Mouse (Mus musculus): Measurements from ENCODE around the gene Crim1.

Crim1 gene

DNA sequence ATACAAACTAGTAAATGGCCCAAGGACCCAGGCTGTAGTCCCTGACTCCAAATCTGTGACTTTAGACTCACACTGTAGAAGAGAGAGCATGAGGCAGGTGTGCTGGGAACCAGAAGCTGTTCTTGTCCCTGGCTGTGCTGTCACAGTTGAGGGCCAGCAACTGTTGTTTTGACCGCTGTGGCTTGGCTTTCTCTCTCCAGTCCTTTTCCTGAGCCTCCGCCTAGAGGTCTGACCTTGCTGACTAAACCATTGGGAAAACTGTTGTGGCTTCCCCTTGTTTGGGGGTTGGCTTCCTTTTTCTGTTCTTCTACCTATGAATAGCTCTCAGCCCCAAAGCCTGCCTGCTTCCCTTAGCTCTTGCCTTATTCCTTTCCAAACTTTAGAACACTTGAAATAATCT lies 126.3 kb downstream of the Crim1 start:
- no peak for DNase-seq (ENCODE audit: low read depth, low spot score)

DNA sequence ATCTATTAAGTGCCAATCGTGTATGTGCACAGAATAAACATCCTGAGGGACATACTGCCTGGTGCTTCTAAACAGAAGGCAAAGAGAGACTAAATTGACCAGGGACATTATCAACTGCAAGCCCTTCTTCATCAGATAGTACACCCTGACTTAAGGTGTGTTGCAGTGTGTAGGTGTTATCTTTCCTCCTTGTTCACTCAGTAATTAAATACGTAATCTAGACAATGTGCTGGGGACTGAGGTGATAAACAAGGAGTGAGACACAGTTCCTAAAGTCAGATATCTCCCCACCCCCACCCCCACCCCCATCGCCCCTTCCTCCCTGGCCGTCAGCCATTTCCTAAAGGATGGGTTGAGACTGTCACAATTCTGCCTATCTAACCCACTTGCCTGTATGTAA lies 127.1 kb downstream of the Crim1 start:
- DNase-seq (ENCODE audit: low read depth, low spot score) = no peak

DNA sequence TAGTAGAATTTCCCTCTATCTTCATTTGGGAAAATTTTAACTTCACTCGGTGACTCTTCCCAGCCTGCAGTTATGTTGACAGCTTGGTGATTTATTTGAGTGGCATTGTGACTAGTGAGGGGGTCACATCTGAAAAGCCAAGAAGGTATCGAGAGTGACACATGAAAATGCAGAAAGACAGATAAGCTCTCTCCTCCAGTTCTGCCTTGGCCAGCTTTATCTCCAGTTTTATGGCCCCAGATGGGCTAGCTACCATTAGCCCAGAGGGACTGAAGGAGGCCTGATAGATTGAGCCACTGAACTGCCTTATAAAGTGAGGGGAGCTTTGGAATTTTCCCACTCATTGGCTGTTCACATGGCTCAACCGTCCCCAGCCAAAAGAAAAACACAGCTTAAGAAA lies 128.2 kb downstream of the Crim1 start:
- no peak for DNase-seq (ENCODE audit: low read depth, low spot score)

DNA sequence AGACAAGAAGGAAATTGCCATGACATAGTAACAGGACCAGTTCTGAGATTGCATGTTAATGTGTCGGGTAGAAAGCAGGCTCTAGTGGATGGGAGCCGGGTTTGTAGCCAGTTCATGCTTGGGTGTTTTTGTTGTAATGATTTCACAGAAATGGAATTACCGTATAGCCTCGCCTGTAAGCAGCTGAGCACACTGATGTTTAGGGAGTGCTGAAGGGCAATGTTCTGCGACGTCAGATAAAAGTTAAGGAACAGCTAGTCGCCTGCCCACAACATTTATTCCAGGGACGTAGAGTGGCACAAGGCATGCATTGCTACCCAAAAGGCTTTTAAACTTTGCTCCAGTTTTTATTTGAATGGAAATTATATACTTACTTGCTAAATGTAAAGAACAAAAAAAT lies 131.4 kb downstream of the Crim1 start:
- no peak for DNase-seq (ENCODE audit: low read depth, low spot score)

DNA sequence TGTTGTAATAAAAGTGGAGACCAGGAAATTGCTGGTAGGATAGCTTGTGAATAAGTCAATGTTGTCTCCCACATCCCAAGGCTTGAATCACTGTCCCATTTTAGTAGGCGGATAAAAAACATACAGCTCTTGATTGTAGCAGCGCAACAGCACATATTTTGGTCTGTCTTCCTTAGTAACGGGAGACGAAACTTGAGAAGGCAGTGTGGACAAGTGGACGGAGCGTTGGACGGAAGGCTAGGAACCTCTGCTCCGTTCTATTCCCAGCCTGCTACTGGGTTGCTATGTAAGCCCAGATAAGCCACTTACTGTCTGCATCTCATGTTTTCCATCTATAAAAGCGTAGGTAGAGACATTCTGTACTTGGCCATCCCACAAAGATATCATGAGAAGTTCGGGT lies 133.2 kb downstream of the Crim1 start:
- no peak for DNase-seq (ENCODE audit: low read depth, low spot score)

DNA sequence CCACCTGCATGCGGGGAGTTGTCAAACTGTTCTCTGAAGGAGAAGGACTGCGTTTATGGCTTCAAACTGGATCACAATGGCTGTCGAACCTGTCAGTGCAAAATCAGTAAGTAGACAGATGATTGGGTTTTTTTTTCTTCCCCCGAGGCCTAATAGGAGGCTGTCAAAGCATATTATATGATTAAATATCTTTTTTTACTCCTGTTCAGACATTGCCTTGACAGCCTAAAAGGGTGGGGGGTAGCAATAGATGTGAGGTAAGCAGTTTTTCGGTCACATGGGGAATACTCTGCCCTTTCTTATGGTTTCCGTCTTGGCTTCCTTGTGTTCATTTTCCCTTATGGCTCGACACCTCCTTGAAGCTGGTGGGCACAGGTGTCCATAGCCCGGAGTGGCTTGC lies 135.2 kb downstream of the Crim1 start:
- DNase-seq (ENCODE audit: low read depth, low spot score) = no peak

DNA sequence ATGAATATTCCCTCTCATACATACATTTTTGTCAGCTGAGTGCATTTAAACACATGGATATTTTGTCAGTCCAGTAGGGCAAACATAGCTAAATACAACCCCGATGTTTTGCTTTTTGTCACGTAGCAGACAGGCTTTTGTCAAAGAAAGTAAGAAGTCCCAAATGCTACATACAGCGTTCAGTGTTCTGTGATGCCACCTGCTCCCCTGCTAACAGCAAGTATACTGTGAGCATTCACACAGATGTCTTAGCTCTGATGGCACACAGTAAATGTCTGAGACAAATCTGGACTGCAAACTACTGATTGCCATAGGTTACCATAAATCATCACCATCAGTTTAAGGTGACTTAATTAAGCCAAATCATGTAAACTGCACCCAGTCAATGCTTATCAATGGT lies 143.6 kb downstream of the Crim1 start:
- DNase-seq (ENCODE audit: low read depth, low spot score) = no peak

DNA sequence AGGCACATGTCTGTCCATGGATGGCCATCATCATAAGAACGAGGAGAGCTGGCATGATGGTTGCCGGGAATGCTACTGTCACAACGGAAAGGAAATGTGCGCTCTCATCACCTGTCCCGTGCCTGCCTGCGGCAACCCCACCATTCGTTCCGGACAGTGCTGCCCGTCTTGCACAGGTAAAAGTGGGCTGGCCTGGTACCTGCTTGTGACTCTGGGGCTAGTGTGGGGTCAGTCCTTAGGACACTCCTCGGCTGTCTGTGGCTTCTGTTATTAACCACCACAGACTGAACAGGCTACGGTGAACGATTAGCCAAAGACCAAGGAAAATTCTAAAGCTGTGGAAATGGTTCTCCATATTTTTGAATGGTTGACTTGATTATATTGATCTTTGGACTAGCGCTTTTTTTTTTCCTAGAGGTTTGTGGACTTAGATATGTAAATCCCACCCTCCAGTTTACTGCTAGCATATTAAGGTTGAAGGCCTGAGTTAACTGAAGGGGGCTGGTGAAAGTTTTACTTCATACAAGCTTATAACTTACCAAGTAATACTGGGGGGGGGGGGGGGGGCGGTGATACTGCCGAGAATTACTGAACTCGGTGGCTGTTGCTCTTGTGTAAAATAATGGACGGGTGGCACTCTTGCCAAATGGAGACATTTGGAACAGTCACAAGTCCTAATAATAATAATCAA lies 147.2 kb downstream of the Crim1 start:
- DNase-seq (ENCODE audit: low read depth, low spot score) = no peak

DNA sequence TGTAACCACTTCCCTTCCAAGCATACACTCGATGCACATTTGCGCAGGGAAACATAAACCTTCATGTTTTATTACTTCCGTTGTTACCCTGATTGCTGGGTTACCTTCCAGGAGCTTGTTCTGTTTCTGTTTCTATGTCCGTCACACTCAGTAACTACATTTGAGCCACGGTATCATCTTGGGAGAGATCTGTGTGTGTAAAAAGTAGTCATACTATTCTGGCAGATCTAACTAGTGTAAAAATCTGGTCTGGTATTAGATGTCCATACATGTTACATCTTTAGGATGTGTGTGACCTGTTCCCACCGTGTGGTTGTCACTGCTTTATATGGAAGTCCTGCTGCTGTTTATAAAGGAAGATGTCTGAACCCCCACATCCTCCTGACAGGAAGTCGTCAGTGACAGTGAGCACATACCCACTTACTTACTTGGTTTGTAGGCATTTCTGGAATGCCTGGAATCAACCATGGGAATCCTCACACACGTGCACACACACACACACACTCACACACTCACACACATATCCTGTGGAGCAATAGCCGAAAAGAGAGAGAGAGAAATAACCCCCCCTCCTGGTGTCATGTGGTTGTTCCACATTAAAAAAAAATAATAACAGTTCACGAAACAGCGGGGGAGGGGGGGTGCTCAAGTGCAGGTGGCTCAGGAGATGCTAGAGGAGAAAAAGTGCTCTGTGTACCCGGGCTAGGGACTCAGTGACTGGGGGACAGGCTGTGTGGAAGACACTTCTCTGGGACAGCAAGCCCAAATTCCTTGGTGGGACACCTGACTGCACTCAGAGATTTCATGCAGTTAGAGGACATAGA lies 151.8 kb downstream of the Crim1 start:
- no peak for DNase-seq (ENCODE audit: low read depth, low spot score)

DNA sequence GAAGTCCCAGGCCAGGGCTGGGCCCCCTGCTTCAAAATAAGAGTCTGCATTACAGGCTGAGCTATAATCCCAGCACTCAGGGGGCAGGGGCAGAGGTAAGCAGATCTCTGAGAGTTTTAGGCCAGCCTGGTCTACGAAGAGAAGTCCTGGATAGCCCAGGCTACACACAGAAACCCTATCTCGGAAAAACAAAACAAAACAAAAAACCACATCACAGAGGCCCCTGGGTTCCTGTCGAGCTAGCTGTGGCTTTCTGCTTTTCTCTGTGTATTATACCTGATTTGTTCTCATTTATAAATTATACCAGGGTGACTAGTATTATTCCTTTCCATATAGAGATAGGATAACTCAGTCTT lies 152.4 kb downstream of the Crim1 start:
- DNase-seq (ENCODE audit: low read depth, low spot score) = no peak

DNA sequence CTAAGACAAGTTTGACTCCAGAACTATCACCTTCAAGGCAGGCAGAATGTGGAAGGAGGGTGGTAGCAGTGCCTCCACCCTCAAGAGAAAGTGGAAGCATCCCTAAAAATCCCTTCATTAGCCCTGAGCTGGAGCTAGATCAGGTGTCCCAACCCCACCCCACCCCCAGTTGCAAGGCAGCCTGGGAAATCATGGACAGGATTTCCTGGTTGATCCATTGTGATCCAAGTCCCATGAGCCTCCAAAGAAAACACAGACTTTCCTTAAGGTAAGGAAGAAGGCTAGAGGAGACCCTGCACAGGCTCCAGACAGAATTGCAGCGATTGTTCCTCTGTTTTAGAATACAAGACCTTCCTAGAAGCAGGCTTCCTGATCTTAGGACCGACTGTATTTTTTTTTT lies 154.4 kb downstream of the Crim1 start:
- no peak for DNase-seq (ENCODE audit: low read depth, low spot score)

DNA sequence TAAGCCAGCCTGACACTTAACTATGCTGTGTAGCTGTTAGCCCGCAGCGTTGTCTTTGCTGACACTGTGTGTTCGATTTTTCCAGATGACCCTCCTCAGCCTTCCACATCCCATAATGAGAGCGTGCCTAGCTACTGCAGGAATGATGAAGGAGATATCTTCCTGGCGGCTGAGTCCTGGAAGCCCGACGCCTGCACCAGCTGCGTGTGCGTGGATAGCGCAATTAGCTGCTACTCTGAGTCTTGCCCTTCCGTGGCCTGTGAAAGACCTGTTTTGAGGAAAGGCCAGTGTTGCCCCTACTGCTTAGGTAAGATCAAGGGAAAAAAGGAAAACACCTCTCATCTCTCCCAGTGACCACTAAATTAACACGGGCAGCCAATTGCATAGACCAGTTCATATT lies 154.8 kb downstream of the Crim1 start:
- no peak for DNase-seq (ENCODE audit: low read depth, low spot score)

DNA sequence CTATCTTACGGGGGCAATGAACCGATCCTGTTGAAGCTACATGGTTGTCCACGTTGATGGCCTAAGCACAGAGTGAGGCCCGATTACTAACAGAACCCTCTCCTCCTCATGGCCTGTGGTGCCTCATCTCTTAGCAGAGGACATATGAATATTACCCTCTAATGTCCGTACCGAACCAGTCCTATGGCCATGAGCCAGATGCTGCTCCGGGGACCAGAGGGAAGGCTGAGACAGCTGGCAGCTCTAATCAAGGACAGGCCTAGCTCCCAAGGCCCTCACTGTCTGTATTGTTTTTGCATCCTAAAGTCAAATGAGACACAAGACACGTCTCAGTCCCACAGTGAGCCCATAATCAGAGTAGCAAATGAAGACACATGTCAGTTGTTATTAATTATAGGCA lies 155.6 kb downstream of the Crim1 start:
- no peak for DNase-seq (ENCODE audit: low read depth, low spot score)

DNA sequence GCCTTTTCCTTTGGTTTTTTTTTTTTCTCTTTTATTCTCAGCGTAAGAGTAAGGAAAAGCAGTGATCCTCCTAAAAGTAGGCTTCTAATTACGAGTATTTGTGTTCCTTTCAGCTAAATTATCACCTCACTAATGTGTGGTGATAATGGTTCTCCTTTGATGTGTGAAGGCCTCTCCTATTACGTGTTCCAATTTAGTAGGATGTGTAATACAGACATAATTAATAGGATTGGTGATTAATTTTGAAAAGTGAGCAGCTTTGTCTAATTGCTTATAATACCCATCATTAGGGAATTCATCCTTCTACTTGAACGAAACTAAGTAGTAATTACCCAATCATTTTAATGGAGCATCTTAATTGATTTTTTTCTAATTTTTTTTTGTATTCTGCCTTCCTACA lies 157.7 kb downstream of the Crim1 start:
- DNase-seq (ENCODE audit: low read depth, low spot score) = no peak

DNA sequence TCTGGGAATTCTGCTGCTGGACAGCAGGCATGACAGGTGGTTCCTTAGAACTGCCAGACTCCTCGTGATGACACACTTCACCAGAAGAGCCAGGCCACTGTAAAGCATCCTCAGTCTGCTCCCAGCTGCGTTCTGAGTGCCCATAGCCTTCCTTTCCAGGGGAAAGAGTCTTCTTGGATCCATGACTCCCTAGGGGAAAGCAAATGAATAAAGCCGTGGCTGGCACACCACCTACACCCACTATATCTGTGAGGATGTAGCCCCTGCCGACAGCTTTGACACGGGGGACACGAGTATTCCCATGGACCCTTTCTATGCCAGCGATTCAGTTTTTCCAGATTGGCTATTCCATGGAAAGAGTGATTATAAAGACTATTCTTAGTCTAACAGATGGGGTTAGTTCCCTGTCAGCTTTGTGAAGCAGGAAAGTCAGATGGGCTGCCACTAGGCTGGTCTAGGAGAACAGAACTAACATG lies 158.2 kb downstream of the Crim1 start:
- no peak for DNase-seq (ENCODE audit: low read depth, low spot score)

DNA sequence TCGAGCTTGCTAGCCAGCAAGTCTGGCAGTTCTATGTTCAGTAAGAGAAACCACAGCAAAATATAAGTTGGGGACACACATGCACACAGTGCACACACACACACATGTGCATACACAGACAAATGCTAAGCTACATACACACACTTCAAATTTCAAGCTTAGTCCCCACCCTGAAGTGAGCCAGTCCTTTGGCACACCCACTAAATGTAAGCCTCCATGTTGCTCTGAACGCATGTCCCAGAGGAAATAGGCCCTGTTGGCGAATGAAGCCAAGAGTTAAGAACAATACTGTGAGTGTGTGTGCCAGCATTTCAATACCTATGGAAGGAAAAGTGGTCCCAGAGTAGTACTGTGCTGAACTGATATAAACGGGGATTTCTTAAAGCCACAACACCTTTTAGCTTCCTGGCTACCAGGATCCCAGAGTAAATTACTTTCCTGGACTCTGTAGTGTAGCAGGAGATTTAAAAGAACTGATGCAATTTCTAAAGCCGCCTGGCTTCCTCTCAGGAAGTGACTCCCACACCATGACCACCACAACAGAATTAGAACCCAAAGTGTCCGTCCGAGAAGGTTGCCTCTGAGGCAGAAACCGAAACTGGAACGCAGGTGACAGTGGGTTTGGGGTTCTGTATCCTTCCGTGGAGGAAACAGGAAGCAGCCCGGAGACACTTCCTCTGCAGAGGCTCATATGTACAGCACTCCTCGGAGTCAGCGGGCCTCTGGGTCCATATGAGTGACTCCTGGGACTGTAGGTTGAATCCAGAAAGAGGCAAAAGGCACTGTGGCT lies 162.1 kb downstream of the Crim1 start:
- DNase-seq (ENCODE audit: low read depth, low spot score) = no peak

DNA sequence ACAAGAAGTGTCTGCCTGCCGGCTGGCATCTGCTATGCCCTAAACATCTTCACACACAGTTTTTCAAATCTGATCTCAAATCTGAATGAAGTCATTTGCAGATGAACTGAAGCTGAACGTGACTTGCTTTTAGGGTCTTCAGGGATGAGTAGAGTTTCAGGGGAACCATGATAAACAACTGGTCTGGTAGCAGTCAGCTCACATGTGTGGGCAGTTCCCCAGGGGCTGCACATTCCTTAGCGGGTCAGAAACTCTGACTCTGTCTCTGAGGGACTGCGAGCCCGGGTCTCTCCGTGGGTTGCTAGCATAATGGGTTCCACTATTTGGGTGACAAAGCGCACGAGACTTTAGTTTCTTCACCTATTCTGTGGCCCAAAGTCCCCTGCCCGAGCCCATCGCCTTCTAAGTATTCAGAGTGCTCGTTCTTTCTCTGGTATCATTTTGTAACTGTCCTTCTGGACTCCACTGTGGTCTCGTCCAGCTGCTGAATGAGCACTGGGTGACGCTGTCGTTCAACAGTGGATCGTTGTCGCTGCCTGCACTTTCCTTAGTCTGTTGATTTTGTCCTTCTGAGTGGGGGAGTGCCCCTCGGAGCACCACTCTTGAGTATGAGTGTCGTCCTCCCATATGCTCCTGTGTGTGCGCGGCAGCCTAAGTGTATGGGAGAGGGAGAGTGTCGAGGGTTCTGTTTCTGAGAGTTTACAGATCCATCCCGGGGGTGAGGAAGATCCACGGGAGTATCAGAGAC lies 164.7 kb downstream of the Crim1 start:
- no peak for DNase-seq (ENCODE audit: low read depth, low spot score)

DNA sequence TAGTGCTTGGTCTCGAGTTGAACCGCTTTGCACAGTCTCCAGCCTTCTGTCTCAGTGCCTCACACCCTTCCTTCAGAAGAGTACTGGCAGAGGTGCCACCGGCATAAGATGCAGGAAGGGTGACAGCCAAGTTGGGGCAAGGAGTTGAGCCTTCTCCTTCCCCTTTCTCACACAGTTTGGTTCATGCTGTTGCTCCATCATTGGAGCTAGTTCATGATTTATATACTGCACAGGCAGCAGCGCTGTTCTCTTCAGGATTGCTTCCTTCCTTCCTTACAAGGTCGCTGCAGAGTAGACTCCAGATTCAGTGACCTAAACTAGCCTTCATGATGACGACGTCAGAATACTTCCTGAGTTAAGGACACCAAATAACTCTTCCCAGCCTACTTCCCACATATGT lies 166.0 kb downstream of the Crim1 start:
- DNase-seq (ENCODE audit: low read depth, low spot score) = no peak

DNA sequence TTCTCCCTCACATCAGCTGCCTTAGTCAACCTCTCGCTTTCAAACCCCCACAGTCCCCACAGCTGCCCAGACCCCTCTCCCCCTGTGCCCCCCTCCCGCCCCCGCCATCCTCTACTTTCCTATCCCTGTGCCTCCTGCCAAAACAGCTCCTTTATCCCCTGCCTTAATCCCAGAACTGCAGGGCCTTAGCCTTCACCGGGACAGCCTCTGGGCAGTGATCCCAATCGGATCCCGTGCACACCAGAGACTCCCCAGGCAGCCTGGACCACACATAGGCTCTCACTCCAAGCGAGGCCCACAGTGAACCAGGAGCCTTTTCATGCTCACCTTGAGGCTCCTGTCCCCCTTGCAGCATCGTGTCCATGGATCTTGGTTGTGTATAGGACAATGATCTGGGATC lies 168.4 kb downstream of the Crim1 start:
- DNase-seq (ENCODE audit: low read depth, low spot score) = no peak

DNA sequence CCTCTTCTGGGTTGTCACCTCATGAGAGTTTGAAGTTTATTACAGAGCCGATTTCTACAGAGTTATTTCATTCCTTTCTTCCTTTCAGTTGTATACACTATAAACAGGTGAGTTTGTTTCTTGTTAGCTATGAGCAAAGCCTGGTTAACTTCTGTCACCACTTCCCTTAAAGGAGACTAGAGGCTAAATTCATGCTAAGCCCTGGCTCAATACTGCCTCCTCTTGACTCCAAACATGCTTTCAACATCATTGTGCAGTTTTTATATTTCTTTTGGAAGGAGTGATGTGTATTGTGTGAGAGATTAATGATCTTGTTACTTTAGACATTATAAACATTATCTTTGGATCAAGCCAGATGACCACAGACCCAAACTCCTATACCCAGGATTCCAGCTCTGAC lies 170.4 kb downstream of the Crim1 start:
- no peak for DNase-seq (ENCODE audit: low read depth, low spot score)

DNA sequence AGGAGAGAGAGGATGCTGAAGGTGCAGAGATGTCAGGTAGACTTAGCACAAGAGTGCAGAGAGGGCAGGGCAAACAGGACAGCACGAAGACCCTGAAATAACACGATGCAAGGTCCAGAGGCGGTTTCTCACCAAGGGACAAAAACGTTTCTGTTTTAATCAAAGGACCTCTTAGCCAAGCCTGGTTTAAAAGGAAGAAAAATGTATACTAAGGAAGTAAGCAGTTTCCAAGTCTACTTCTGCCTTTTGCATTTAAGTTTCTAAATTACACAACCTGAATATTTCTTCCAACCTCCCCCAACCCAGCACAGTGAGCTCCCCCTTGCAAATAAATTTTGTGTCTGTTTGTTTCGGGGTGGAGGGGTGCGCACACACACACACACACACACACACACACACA lies 173.1 kb downstream of the Crim1 start:
- DNase-seq (ENCODE audit: low read depth, low spot score) = no peak

DNA sequence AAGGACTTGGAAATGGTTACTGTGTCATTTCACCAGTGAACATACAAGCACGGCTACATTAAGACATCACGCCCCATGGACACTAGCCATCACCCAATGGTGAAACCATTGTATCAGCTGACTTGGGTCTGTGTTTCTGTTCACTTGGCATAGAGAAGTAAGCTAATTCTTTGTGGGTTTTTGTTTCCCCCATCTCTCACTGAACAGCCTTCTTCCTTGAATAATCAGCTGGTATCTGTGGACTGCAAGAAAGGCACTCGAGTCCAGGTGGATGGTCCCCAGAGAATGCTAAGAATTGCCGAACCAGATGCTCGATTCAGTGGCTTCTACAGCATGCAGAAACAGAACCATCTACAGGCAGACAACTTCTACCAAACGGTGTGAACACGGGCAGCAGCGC lies 173.8 kb downstream of the Crim1 start:
- DNase-seq (ENCODE audit: low read depth, low spot score) = no peak

Data from retina, postnatal 7 days (tissue).